Mouse (Mus musculus): ENCODE results near the gene Slc18a3.

DNA sequence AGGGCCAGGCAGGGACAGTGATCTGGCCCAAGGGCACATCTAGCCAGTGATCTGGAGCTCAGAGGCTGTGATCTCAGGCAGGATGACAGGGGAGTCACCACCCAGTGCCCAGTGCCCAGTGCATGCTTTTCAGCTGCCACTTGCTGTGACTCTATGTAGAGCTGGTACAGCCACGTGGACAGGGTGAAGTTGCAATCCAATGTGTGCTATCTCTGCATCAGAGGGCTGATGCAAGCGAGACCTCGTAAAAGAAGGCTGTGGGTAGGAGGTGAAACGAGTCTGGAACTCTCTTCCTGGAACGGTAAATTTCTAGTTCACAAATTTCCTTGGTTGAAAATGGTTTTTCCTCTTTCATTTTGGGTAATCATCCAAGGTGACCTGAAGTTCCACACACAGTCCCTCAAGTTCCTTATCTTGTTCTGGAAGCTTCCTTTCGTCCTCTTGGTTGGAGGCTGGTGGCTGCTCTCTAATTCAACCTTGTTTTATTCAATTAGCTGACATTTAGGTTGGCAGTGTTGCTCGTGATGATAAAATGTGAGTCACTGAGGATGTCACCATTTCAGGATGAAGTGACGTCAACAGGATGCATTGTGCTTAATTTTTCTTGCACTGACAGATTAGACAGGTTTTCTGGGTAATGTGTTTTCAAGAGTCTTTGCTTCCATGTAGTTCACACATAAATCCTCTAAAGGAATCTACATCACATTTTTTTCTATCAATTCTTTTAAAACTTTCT lies 31.6 kb upstream of the Slc18a3 start:
- TF ChIP-seq CTCF (IDR thresholded peaks at IDR 0.05; ENCODE audit: extremely low read depth, insufficient read depth, insufficient read length, insufficient replicate concordance) (no peak), POLR2A (IDR thresholded peaks at IDR 0.05; ENCODE audit: low read depth, low read length) (no peak)
